Mouse (Mus musculus) ovary, postnatal 14 days (tissue): ENCODE results near the gene Plppr3.

Source experiments
- DNase-seq: peaks from one replicate; pipeline ENCODE4 v3.0.0; 2022; ENCODE audit warnings: low spot score

Gene Plppr3

GRCm38 (mm10) chr10:79818225-79818624 is 56.2 kb downstream of the Plppr3 start:
- no peak for DNase-seq

DNA sequence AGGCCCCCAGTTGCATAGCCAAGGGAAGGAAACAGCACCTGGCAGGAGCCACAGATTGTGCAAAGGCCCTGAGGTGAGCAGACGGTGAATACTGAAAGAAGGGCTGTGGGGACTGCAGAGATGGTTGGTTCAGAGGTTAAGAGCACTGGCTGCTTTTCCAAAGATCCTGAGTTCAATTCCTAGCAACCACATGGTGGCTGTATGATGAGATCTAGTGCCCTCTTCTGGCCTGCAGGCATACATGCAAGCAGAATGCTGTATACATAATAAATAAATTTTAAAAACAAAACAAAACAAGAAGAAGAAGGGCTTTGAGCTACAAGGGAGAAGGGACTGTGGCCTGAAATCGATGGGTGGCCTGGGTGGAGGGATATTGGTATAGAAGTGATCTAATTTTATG is 57.3 kb downstream of the Plppr3 start:
- no peak for DNase-seq

GRCm38 (mm10) chr10:79815671-79816494 is 58.6 kb downstream of the Plppr3 start:
- no peak for DNase-seq

DNA sequence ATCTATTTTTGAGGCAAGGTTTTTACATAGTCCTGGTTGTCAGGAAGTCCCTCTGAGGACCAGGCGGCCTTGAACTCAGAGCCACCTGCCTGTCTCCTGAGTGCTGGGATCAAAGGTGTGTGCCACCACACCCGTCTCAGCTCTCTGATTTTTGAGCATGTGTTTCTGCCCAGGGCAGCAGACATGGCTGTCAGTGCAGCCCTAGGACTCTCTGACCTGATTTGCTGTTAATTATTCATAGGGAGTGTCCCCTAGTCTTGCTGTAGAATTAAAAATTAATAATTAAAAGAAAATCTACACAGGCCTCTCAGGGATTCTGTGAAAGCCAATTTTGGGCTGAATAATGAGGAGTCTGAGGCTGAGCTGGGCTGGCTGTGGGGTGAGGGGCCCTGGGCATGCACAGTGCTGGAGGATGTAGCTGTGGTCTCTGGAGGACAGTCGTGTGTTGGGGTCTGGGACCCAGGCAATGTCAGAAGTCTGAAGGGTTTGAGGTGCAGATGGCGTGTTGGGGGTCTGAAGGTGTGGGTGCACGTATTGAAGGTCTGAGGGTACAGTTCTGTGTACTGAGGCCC is 60.1 kb downstream of the Plppr3 start:
- no peak for DNase-seq

- peak; percentile 92 for DNase-seq
These were observed 62.4 kb downstream of the Plppr3 start for GRCm38 (mm10) chr10:79811736-79812637.
